ENCODE assay signal across 8 mouse cellular contexts in genomic region chr11:101119131-101119760, GRCm38 (mm10). TPM values are rescaled to one million over a fixed set of nuclear protein-coding genes. Genes with fewer than 3 reads are reported as not detected.
DNase-seq lines count a peak whose midpoint lies in the region; ATAC-seq and TF ChIP-seq lines count a peak whose summit lies in the region.

No protein-coding gene starts in this region.

- H3K9ac ChIP-seq in heart, embryonic 11.5 days (ENCODE audit: low read depth, low read length), result peak overlapping the region; percentile 96
- peak overlapping the region; percentile 93 for H3K9ac ChIP-seq in limb, embryonic 12.5 days (replicated peaks)
- peak overlapping the region; percentile 91 for H3K9ac ChIP-seq in neural tube, embryonic 11.5 days (ENCODE audit: low read length)

- peak overlapping the region; percentile 91 for H3K4me2 ChIP-seq in heart, embryonic 11.5 days
- peak overlapping the region; percentile 95 for H3K4me2 ChIP-seq in limb, embryonic 12.5 days
- H3K4me2 ChIP-seq in neural tube, embryonic 11.5 days (ENCODE audit: low read depth), result peak overlapping the region; percentile 96

- no peaks in the 10 kb centered on the region for H3K27me3 ChIP-seq in heart, embryonic 11.5 days (ENCODE audit: control insufficient read depth, insufficient read depth, low read length)
- H3K27me3 ChIP-seq in E14TG2a.4 (ENCODE audit: insufficient read depth, low read length), result no peaks in the 10 kb centered on the region
- H3K27me3 ChIP-seq in limb, embryonic 12.5 days, result no peaks in the 10 kb centered on the region
- no peaks in the 10 kb centered on the region for H3K27me3 ChIP-seq in neural tube, embryonic 11.5 days (ENCODE audit: control insufficient read depth, insufficient read depth, low read length)

- peaks cover 19% of the 10 kb centered on the region for H3K4me1 ChIP-seq in heart, embryonic 11.5 days (ENCODE audit: control insufficient read depth, insufficient read depth, low read length)
- peaks cover 40% of the 10 kb centered on the region for H3K4me1 ChIP-seq in E14TG2a.4 (replicated peaks; ENCODE audit: low read depth, low read length)
- H3K4me1 ChIP-seq in limb, embryonic 12.5 days (replicated peaks), result peaks cover 25% of the 10 kb centered on the region
- H3K4me1 ChIP-seq in neural tube, embryonic 11.5 days (ENCODE audit: control insufficient read depth, insufficient read depth, low read length), result peaks cover 16% of the 10 kb centered on the region; the same call in 1 of the 2 replicates

- under 1% methylated on average over 35 of the region's 39 CpGs for WGBS in heart, embryonic 11.5 days (ENCODE audit: insufficient replicate concordance)
- WGBS in limb, embryonic 12.5 days, result under 1% methylated on average over 39 of the region's 39 CpGs
- WGBS in neural tube, embryonic 11.5 days, result under 1% methylated on average over 39 of the region's 39 CpGs

- H3K36me3 ChIP-seq in heart, embryonic 11.5 days (ENCODE audit: control insufficient read depth, insufficient read depth, low read length), result no peaks in the 10 kb centered on the region
- peaks cover 54% of the 10 kb centered on the region for H3K36me3 ChIP-seq in E14TG2a.4 (ENCODE audit: insufficient read depth, low read length)
- H3K36me3 ChIP-seq in limb, embryonic 12.5 days, result peaks cover 41% of the 10 kb centered on the region
- peaks cover 2% of the 10 kb centered on the region; the same call in 1 of the 2 replicates for H3K36me3 ChIP-seq in neural tube, embryonic 11.5 days (ENCODE audit: control insufficient read depth, insufficient read depth, low read length)

- H3K9me3 ChIP-seq in heart, embryonic 11.5 days (replicated peaks; ENCODE audit: control insufficient read depth, low read length), result no peaks in the 10 kb centered on the region
- H3K9me3 ChIP-seq in E14TG2a.4 (ENCODE audit: low read length), result no peaks in the 10 kb centered on the region
- H3K9me3 ChIP-seq in limb, embryonic 12.5 days, result no peaks in the 10 kb centered on the region
- no peaks in the 10 kb centered on the region for H3K9me3 ChIP-seq in neural tube, embryonic 11.5 days (ENCODE audit: control insufficient read depth, low read length)

- peak overlapping the region; percentile 87 for H3K27ac ChIP-seq in heart, embryonic 11.5 days (ENCODE audit: low read depth, low read length)
- peak overlapping the region; percentile 92 for H3K27ac ChIP-seq in limb, embryonic 12.5 days
- peak overlapping the region; percentile 88 for H3K27ac ChIP-seq in neural tube, embryonic 11.5 days (ENCODE audit: low read depth, low read length)

- ATAC-seq in heart, embryonic 11.5 days (replicated peaks; ENCODE audit: insufficient number of reproducible peaks, low FRiP score, low TSS enrichment), result peak; percentile 61
- peak; percentile 66 for ATAC-seq in erythroblast, adult 5-6 weeks (replicated peaks; ENCODE audit: low FRiP score, poor library complexity, severe bottlenecking)
- ATAC-seq in limb, embryonic 12.5 days (ENCODE audit: insufficient number of reproducible peaks, insufficient read depth, low FRiP score, low TSS enrichment, low read depth), result peak; percentile 78
- ATAC-seq in neural tube, embryonic 11.5 days (ENCODE audit: insufficient read depth, low FRiP score, low TSS enrichment), result no peak; the same call in 1 of the 2 replicates

- peak overlapping the region; percentile 97 for H3K4me3 ChIP-seq in heart, embryonic 11.5 days (ENCODE audit: low read depth, low read length)
- H3K4me3 ChIP-seq in E14TG2a.4 (replicated peaks; ENCODE audit: low read length), result peak overlapping the region; percentile 97
- H3K4me3 ChIP-seq in limb, embryonic 12.5 days (replicated peaks), result peak overlapping the region; percentile 91
- H3K4me3 ChIP-seq in neural tube, embryonic 11.5 days (ENCODE audit: low read depth, low read length), result peak overlapping the region; percentile 89

- DNase-seq in heart, adult 11 months, result no peak
- no peak for DNase-seq in neural tube, embryonic 11.5 days (ENCODE audit: low spot score)
- no peak for DNase-seq in gastrocnemius, postnatal 10 days
- DNase-seq in layer of hippocampus, postnatal 36 days, result no peak

- no peak for TF ChIP-seq CTCF in E14TG2a.4 (conservative IDR thresholded peaks at IDR 0.05; ENCODE audit: low read length)

RNA-seq across cellular contexts. Expression of gene Retreg3, which starts 0.4 kb away (rescaled TPM):
- polyA plus RNA-seq in heart, embryonic 11.5 days (2014; fragmentation: Nextera tagmentation; extraction: Ambion mirVana), result 5.5 and 9.2 TPM in 2 replicates
- total RNA-seq in erythroblast, adult 5-6 weeks (2015; ENCODE audit: low replicate concordance), result 35.7 and 40.3 TPM in 2 replicates
- total RNA-seq in erythroblast, adult 5-6 weeks (2017; ENCODE audit: low replicate concordance), result 88.4 and 93.1 TPM in 2 replicates
- polyA plus RNA-seq in limb, embryonic 12.5 days (2016; fragmentation: Nextera tagmentation; extraction: Ambion mirVana), result 18.8 and 19.1 TPM in 2 replicates
- 14.3 and 14.4 TPM in 2 replicates for polyA plus RNA-seq in neural tube, embryonic 11.5 days (2014; fragmentation: Nextera tagmentation; extraction: Ambion mirVana)
- total RNA-seq in gastrocnemius, postnatal 10 days (2021), result 10 to 100 TPM; 37.3 to 37.5 TPM
- total RNA-seq in layer of hippocampus, postnatal 36 days (2021), result 10 to 100 TPM; 58.7 to 61.1 TPM

RNA-seq across cellular contexts. Expression of gene Tubg1, which starts 0.5 kb away (rescaled TPM):
- 82.1 and 83.5 TPM in 2 replicates for polyA plus RNA-seq in heart, embryonic 11.5 days (2014; fragmentation: Nextera tagmentation; extraction: Ambion mirVana)
- total RNA-seq in erythroblast, adult 5-6 weeks (2015; ENCODE audit: low replicate concordance), result 5.6 and 12.5 TPM in 2 replicates
- total RNA-seq in erythroblast, adult 5-6 weeks (2017; ENCODE audit: low replicate concordance), result 8.2 and 10.5 TPM in 2 replicates
- polyA plus RNA-seq in limb, embryonic 12.5 days (2016; fragmentation: Nextera tagmentation; extraction: Ambion mirVana), result 87.6 and 90.7 TPM in 2 replicates
- 111 and 116 TPM in 2 replicates for polyA plus RNA-seq in neural tube, embryonic 11.5 days (2014; fragmentation: Nextera tagmentation; extraction: Ambion mirVana)
- 10 to 100 TPM; 37.4 to 39.0 TPM for total RNA-seq in gastrocnemius, postnatal 10 days (2021)
- 10 to 100 TPM; 39.7 to 41.8 TPM for total RNA-seq in layer of hippocampus, postnatal 36 days (2021)

RNA-seq across cellular contexts. Expression of gene Psmc3ip, which starts 24.0 kb away (rescaled TPM):
- 23.1 and 27.5 TPM in 2 replicates for polyA plus RNA-seq in heart, embryonic 11.5 days (2014; fragmentation: Nextera tagmentation; extraction: Ambion mirVana)
- 2.7 and 4.4 TPM in 2 replicates for total RNA-seq in erythroblast, adult 5-6 weeks (2015; ENCODE audit: low replicate concordance)
- total RNA-seq in erythroblast, adult 5-6 weeks (2017; ENCODE audit: low replicate concordance), result 4.1 and 13.7 TPM in 2 replicates
- 54.3 and 55.7 TPM in 2 replicates for polyA plus RNA-seq in limb, embryonic 12.5 days (2016; fragmentation: Nextera tagmentation; extraction: Ambion mirVana)
- polyA plus RNA-seq in neural tube, embryonic 11.5 days (2014; fragmentation: Nextera tagmentation; extraction: Ambion mirVana), result 49.3 and 50.8 TPM in 2 replicates
- 1 to 10 TPM; 2.8 to 4.0 TPM for total RNA-seq in gastrocnemius, postnatal 10 days (2021)
- total RNA-seq in layer of hippocampus, postnatal 36 days (2021), result 1 to 10 TPM; 3.6 to 3.9 TPM

RNA-seq across cellular contexts. Expression of gene Mlx, which starts 32.2 kb away (rescaled TPM):
- 34.5 and 36.0 TPM in 2 replicates for polyA plus RNA-seq in heart, embryonic 11.5 days (2014; fragmentation: Nextera tagmentation; extraction: Ambion mirVana)
- total RNA-seq in erythroblast, adult 5-6 weeks (2015; ENCODE audit: low replicate concordance), result 20.5 and 26.9 TPM in 2 replicates
- 18.4 and 23.7 TPM in 2 replicates for total RNA-seq in erythroblast, adult 5-6 weeks (2017; ENCODE audit: low replicate concordance)
- polyA plus RNA-seq in limb, embryonic 12.5 days (2016; fragmentation: Nextera tagmentation; extraction: Ambion mirVana), result 40.4 and 43.1 TPM in 2 replicates
- 55.6 and 61.6 TPM in 2 replicates for polyA plus RNA-seq in neural tube, embryonic 11.5 days (2014; fragmentation: Nextera tagmentation; extraction: Ambion mirVana)
- 10 to 100 TPM; 10.7 to 12.2 TPM for total RNA-seq in gastrocnemius, postnatal 10 days (2021)
- total RNA-seq in layer of hippocampus, postnatal 36 days (2021), result 10 to 100 TPM; 42.1 to 53.7 TPM

RNA-seq across cellular contexts. Expression of gene Tubg2, which starts 36.5 kb away (rescaled TPM):
- 4.3 TPM in 2 replicates for polyA plus RNA-seq in heart, embryonic 11.5 days (2014; fragmentation: Nextera tagmentation; extraction: Ambion mirVana)
- total RNA-seq in erythroblast, adult 5-6 weeks (2015; ENCODE audit: low replicate concordance), result not detected in 2 replicates
- total RNA-seq in erythroblast, adult 5-6 weeks (2017; ENCODE audit: low replicate concordance), result not detected in 2 replicates
- polyA plus RNA-seq in limb, embryonic 12.5 days (2016; fragmentation: Nextera tagmentation; extraction: Ambion mirVana), result 6.3 and 6.4 TPM in 2 replicates
- polyA plus RNA-seq in neural tube, embryonic 11.5 days (2014; fragmentation: Nextera tagmentation; extraction: Ambion mirVana), result 6.2 and 6.9 TPM in 2 replicates
- total RNA-seq in gastrocnemius, postnatal 10 days (2021), result 1 to 10 TPM; 5.5 to 6.3 TPM
- 10 to 100 TPM; 39.9 to 40.7 TPM for total RNA-seq in layer of hippocampus, postnatal 36 days (2021)
